Mouse (Mus musculus): ENCODE results near the gene Ehd1. TPM values are rescaled to one million over a fixed set of nuclear protein-coding genes. Genes with fewer than 3 reads are reported as not detected.

The Ehd1 gene
- polyA plus RNA-seq, 1 experiment from 2014 or later = 87.7 TPM

- Histone ChIP-seq H3K36me3 (peaks cover 51% of the 10 kb centered on the region), H3K9me3 (replicated peaks) (no peaks in the 10 kb centered on the region), H3K4me3 (replicated peaks) (no peak overlapping the region), H3K4me2 (no peak overlapping the region), H3K27ac (replicated peaks) (no peak overlapping the region), H3K9ac (replicated peaks) (no peak overlapping the region), H3K4me1 (no peaks in the 10 kb centered on the region), H3K27me3 (replicated peaks) (no peaks in the 10 kb centered on the region)
- 62% methylated on average over 7 of the region's 7 CpGs for WGBS
- ATAC-seq (ENCODE audit: low FRiP score) = no peak
These were observed 14.3 kb upstream of the Ehd1 start for GRCm38 (mm10) chr19:6262222-6262621.

DNA sequence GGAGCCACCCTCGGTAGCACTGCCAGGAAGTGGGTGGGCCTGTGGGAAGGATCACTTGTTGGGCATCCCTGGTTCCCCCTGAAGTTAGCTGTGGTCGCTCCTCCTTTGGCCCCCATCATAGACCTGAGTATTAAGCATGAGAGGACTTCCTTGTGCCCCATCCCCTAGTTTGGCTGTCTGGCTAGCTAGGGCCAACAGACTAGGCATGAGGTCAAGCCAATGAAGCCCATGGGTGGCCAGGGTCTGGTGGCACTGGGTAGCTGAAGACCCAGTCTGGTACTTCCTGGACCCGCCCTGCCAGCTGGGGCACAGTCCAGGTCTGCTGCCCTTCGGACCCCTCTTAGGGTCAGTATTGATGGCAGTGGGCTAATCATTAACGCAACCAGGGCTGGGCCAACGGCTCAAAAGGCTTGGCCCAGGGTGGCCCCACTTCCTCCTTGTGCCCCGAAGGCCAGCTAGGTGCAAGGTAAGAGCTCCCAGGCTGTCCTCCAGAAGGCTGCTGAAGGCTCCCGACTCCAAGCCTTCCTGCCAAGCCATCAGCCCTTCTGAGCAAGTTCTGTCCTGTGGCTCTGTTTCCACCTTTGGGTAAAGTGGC is 13.6 kb upstream of the Ehd1 start:
- Histone ChIP-seq H3K9ac (replicated peaks) (no peak overlapping the region), H3K4me1 (no peaks in the 10 kb centered on the region), H3K27ac (replicated peaks) (no peak overlapping the region), H3K27me3 (replicated peaks) (no peaks in the 10 kb centered on the region), H3K4me3 (replicated peaks) (no peak overlapping the region), H3K9me3 (replicated peaks) (no peaks in the 10 kb centered on the region), H3K4me2 (no peak overlapping the region), H3K36me3 (peaks cover 44% of the 10 kb centered on the region)
- ATAC-seq (ENCODE audit: low FRiP score) = no peak
- 90% methylated on average over 8 of the region's 8 CpGs for WGBS

GRCm38 (mm10) chr19:6264200-6264599 is 12.3 kb upstream of the Ehd1 start:
- no peak overlapping the region for H3K27ac ChIP-seq (replicated peaks)
- WGBS = 56% methylated on average over 9 of the region's 9 CpGs
- no peaks in the 10 kb centered on the region for H3K27me3 ChIP-seq (replicated peaks)
- no peak for ATAC-seq (ENCODE audit: low FRiP score)
- no peak overlapping the region for H3K9ac ChIP-seq (replicated peaks)
- H3K4me2 ChIP-seq = no peak overlapping the region
- H3K4me1 ChIP-seq = peaks cover 4% of the 10 kb centered on the region; the same call in 1 of the 2 replicates
- no peaks in the 10 kb centered on the region for H3K9me3 ChIP-seq (replicated peaks)
- peaks cover 31% of the 10 kb centered on the region for H3K36me3 ChIP-seq
- H3K4me3 ChIP-seq (replicated peaks) = no peak overlapping the region

- no peak overlapping the region for H3K4me3 ChIP-seq (replicated peaks)
- peaks cover 4% of the 10 kb centered on the region; the same call in 1 of the 2 replicates for H3K4me1 ChIP-seq
- no peaks in the 10 kb centered on the region for H3K9me3 ChIP-seq (replicated peaks)
- ATAC-seq (ENCODE audit: low FRiP score) = no peak
- H3K9ac ChIP-seq (replicated peaks) = no peak overlapping the region
- H3K27ac ChIP-seq (replicated peaks) = no peak overlapping the region
- H3K4me2 ChIP-seq = no peak overlapping the region
- no peaks in the 10 kb centered on the region for H3K27me3 ChIP-seq (replicated peaks)
- H3K36me3 ChIP-seq = peaks cover 26% of the 10 kb centered on the region
- 90% methylated on average over 8 of the region's 8 CpGs for WGBS
These were observed 11.6 kb upstream of the Ehd1 start for GRCm38 (mm10) chr19:6264945-6265344.

DNA sequence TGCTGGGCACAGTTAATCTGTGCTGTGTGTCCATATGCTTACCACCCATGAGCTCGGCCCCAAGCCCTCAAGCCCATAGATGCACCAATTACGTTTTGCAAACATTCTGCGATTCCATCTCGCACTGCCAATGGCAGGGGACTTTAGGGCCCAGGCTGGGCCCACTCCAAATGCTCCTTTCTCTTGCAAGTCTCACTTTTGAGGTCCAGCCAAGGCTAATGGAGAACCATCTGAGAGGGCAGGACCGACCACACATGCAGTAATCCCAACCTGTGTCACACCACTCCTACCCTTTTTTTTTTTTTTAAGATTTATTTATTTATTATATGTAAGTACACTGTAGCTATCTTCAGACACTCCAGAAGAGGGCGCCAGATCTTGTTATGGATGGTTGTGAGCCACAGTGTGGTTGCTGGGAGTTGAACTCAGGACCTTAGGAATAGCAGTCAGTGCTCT is 10.8 kb upstream of the Ehd1 start:
- Histone ChIP-seq H3K4me1 (peaks cover 4% of the 10 kb centered on the region; the same call in 1 of the 2 replicates), H3K36me3 (peaks cover 18% of the 10 kb centered on the region), H3K9ac (replicated peaks) (no peak overlapping the region), H3K27me3 (replicated peaks) (no peaks in the 10 kb centered on the region), H3K9me3 (replicated peaks) (no peaks in the 10 kb centered on the region), H3K27ac (replicated peaks) (no peak overlapping the region), H3K4me3 (replicated peaks) (no peak overlapping the region), H3K4me2 (no peak overlapping the region)
- no peak for ATAC-seq (ENCODE audit: low FRiP score)
- WGBS = 75% methylated on average over 6 of the region's 6 CpGs

- ATAC-seq (ENCODE audit: low FRiP score) = no peak
These were observed 9.0 kb upstream of the Ehd1 start for GRCm38 (mm10) chr19:6267306-6268169.

GRCm38 (mm10) chr19:6268170-6268528 is 8.4 kb upstream of the Ehd1 start:
- peaks cover 4% of the 10 kb centered on the region; the same call in 1 of the 2 replicates for H3K4me1 ChIP-seq
- 0 out of 2 replicates have a peak, but pooled peaks cover 2% of the 10 kb centered on the region for H3K27me3 ChIP-seq (replicated peaks)
- no peaks in the 10 kb centered on the region for H3K9me3 ChIP-seq (replicated peaks)
- no peak overlapping the region for H3K9ac ChIP-seq (replicated peaks)
- no peaks in the 10 kb centered on the region for H3K36me3 ChIP-seq
- 10% methylated on average over 8 of the region's 8 CpGs for WGBS
- no peak overlapping the region for H3K4me3 ChIP-seq (replicated peaks)
- no peak overlapping the region for H3K27ac ChIP-seq (replicated peaks)
- peak; percentile 76 for ATAC-seq (ENCODE audit: low FRiP score)
- H3K4me2 ChIP-seq = no peak overlapping the region

More at GRCm38 (mm10) chr19:6267306-6268169, 9.0 kb upstream of the Ehd1 start:
- no peaks in the 10 kb centered on the region for H3K9me3 ChIP-seq (replicated peaks)
- H3K27me3 ChIP-seq (replicated peaks) = 0 out of 2 replicates have a peak, but pooled peaks cover 2% of the 10 kb centered on the region
- 0 out of 2 replicates have a peak, but pooled peaks cover under 1% of the 10 kb centered on the region for H3K36me3 ChIP-seq
- H3K27ac ChIP-seq (replicated peaks) = no peak overlapping the region
- peaks cover 4% of the 10 kb centered on the region; the same call in 1 of the 2 replicates for H3K4me1 ChIP-seq
- no peak overlapping the region for H3K9ac ChIP-seq (replicated peaks)
- no peak overlapping the region for H3K4me3 ChIP-seq (replicated peaks)
- WGBS = 48% methylated on average over 11 of the region's 11 CpGs
- no peak overlapping the region for H3K4me2 ChIP-seq

DNA sequence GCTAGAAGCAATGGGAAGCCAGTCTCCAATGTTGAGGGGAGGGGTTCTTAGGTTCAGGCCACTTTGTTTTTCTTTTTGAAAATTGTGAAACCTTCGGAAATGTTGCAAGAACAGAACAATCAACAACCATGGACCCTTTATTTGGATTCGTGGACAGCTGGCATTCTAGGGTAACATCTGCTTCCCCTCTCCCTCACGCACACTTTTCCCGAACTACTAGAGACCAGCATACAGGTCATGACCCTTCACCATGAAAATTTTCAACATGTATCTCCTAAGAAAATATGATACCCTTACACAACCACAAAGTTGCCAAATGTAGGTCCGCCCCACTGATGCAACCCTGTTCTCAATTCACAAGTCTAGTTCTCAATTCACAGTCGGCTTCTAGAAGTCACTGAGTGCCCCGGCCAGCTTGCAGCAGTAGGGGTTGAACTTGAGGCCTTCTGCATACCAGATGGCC is 7.8 kb upstream of the Ehd1 start:
- H3K27me3 ChIP-seq (replicated peaks) = 0 out of 2 replicates have a peak, but pooled peaks cover 2% of the 10 kb centered on the region

GRCm38 (mm10) chr19:6269798-6270475 is 6.6 kb upstream of the Ehd1 start:
- ATAC-seq (ENCODE audit: low FRiP score) = no peak
- 89% methylated on average over 8 of the region's 8 CpGs for WGBS
- peaks cover 4% of the 10 kb centered on the region; the same call in 1 of the 2 replicates for H3K4me1 ChIP-seq
- no peak overlapping the region for H3K9ac ChIP-seq (replicated peaks)
- H3K27ac ChIP-seq (replicated peaks) = no peak overlapping the region
- H3K4me3 ChIP-seq (replicated peaks) = no peak overlapping the region
- H3K36me3 ChIP-seq = no peaks in the 10 kb centered on the region
- H3K4me2 ChIP-seq = no peak overlapping the region
- H3K9me3 ChIP-seq (replicated peaks) = no peaks in the 10 kb centered on the region
- H3K27me3 ChIP-seq (replicated peaks) = 0 out of 2 replicates have a peak, but pooled peaks cover 2% of the 10 kb centered on the region

More for the DNA sequence above, 7.8 kb upstream of the Ehd1 start:
- 86% methylated on average over 7 of the region's 7 CpGs for WGBS
- no peaks in the 10 kb centered on the region for H3K36me3 ChIP-seq
- no peak overlapping the region for H3K4me3 ChIP-seq (replicated peaks)
- peaks cover 4% of the 10 kb centered on the region; the same call in 1 of the 2 replicates for H3K4me1 ChIP-seq
- no peak overlapping the region for H3K9ac ChIP-seq (replicated peaks)
- no peak overlapping the region for H3K4me2 ChIP-seq
- H3K9me3 ChIP-seq (replicated peaks) = no peaks in the 10 kb centered on the region
- ATAC-seq (ENCODE audit: low FRiP score) = no peak
- no peak overlapping the region for H3K27ac ChIP-seq (replicated peaks)

- Histone ChIP-seq H3K36me3 (no peaks in the 10 kb centered on the region), H3K27me3 (replicated peaks) (0 out of 2 replicates have a peak, but pooled peaks cover 2% of the 10 kb centered on the region), H3K4me2 (no peak overlapping the region), H3K9me3 (replicated peaks) (no peaks in the 10 kb centered on the region), H3K9ac (replicated peaks) (no peak overlapping the region), H3K4me1 (peaks cover 8% of the 10 kb centered on the region), H3K27ac (replicated peaks) (no peak overlapping the region), H3K4me3 (replicated peaks) (no peak overlapping the region)
- no peak for ATAC-seq (ENCODE audit: low FRiP score)
- WGBS = 66% methylated on average over 9 of the region's 9 CpGs
These were observed 5.9 kb upstream of the Ehd1 start for GRCm38 (mm10) chr19:6270661-6271060.

GRCm38 (mm10) chr19:6271206-6271605 is 5.3 kb upstream of the Ehd1 start:
- Histone ChIP-seq H3K4me2 (no peak overlapping the region), H3K9me3 (replicated peaks) (no peaks in the 10 kb centered on the region), H3K9ac (replicated peaks) (no peak overlapping the region), H3K4me3 (replicated peaks) (no peak overlapping the region), H3K36me3 (no peaks in the 10 kb centered on the region), H3K4me1 (peaks cover 13% of the 10 kb centered on the region), H3K27me3 (replicated peaks) (0 out of 2 replicates have a peak, but pooled peaks cover 2% of the 10 kb centered on the region), H3K27ac (replicated peaks) (no peak overlapping the region)
- ATAC-seq (ENCODE audit: low FRiP score) = no peak
- 36% methylated on average over 8 of the region's 8 CpGs for WGBS
